Mouse (Mus musculus): ENCODE measurements around the gene Ank. TPM values are rescaled to one million over a fixed set of nuclear protein-coding genes. Genes with fewer than 3 reads are reported as not detected.
A peak's percentile ranks its signal among the peaks of the same experiment; 100 is the strongest.

Ank gene
- total RNA-seq, 2 experiments from 2014 or later: 107 to 112 TPM

- no peak for DNase-seq
- intact Hi-C loops (cut with DNase I): loop anchor here (5.0 kb wide), 1 partner anchor 82 kb away; no protein-coding TSS in a partner anchor
These were observed 97.9 kb downstream of the Ank start for GRCm38 (mm10) chr15:27564106-27565100.

GRCm38 (mm10) chr15:27565626-27566185 is 99.2 kb downstream of the Ank start:
- intact Hi-C loops (cut with DNase I): no loop called here
- no peak for DNase-seq

GRCm38 (mm10) chr15:27567356-27567755 is 100.9 kb downstream of the Ank start:
- no peak for DNase-seq
- intact Hi-C loops (cut with DNase I): no loop called here

- intact Hi-C loops (cut with DNase I): no loop called here
- no peak for DNase-seq
These were observed 101.9 kb downstream of the Ank start for GRCm38 (mm10) chr15:27568371-27568770.

- DNase-seq: no peak
- intact Hi-C loops (cut with DNase I): loop anchor here (5.0 kb wide), 1 partner anchor 103 kb away; the partner anchor contains the start of gene Ank
These were observed 103.4 kb downstream of the Ank start for GRCm38 (mm10) chr15:27569924-27570323.

- DNase-seq: no peak
- intact Hi-C loops (cut with DNase I): loop anchor here (5.0 kb wide), 1 partner anchor 103 kb away; the partner anchor contains the start of gene Ank
These were observed 103.9 kb downstream of the Ank start for GRCm38 (mm10) chr15:27570385-27570784.

GRCm38 (mm10) chr15:27571179-27571578 is 104.7 kb downstream of the Ank start:
- DNase-seq: no peak
- intact Hi-C loops (cut with DNase I): loop anchor here (5.0 kb wide), 1 partner anchor 104 kb away; the partner anchor contains the start of gene Ank

- intact Hi-C loops (cut with DNase I): loop anchor here (5.0 kb wide), 2 partner anchors 93 to 108 kb away; partner anchors contain the start of gene Ank
- no peak for DNase-seq
These were observed 108.7 kb downstream of the Ank start for GRCm38 (mm10) chr15:27574992-27575781.

- intact Hi-C loops (cut with DNase I): loop anchor here (5.0 kb wide), 1 partner anchor 94 kb away; no protein-coding TSS in a partner anchor
- no peak for DNase-seq
These were observed 109.5 kb downstream of the Ank start for GRCm38 (mm10) chr15:27575932-27576331.

- intact Hi-C loops (cut with DNase I): loop anchor here (5.0 kb wide), 1 partner anchor 95 kb away; no protein-coding TSS in a partner anchor
These were observed 110.4 kb downstream of the Ank start for GRCm38 (mm10) chr15:27576886-27577285.

GRCm38 (mm10) chr15:27577915-27578780 is 111.7 kb downstream of the Ank start:
- intact Hi-C loops (cut with DNase I): loop anchor here (5.0 kb wide), 1 partner anchor 96 kb away; no protein-coding TSS in a partner anchor
- no peak for DNase-seq

More at GRCm38 (mm10) chr15:27576886-27577285, 110.4 kb downstream of the Ank start:
- DNase-seq: no peak

GRCm38 (mm10) chr15:27578918-27579317 is 112.4 kb downstream of the Ank start:
- no peak for DNase-seq

GRCm38 (mm10) chr15:27579853-27580252 is 113.4 kb downstream of the Ank start:
- no peak for DNase-seq
- intact Hi-C loops (cut with DNase I): loop anchor here (5.0 kb wide), 1 partner anchor 98 kb away; no protein-coding TSS in a partner anchor

More at GRCm38 (mm10) chr15:27578918-27579317, 112.4 kb downstream of the Ank start:
- intact Hi-C loops (cut with DNase I): loop anchor here (5.0 kb wide), 1 partner anchor 97 kb away; no protein-coding TSS in a partner anchor

GRCm38 (mm10) chr15:27580771-27581170 is 114.3 kb downstream of the Ank start:
- intact Hi-C loops (cut with DNase I): no loop called here

GRCm38 (mm10) chr15:27581640-27582039 is 115.2 kb downstream of the Ank start:
- intact Hi-C loops (cut with DNase I): loop anchor here (2.0 kb wide), 1 partner anchor 255 kb away; no protein-coding TSS in a partner anchor

More at GRCm38 (mm10) chr15:27580771-27581170, 114.3 kb downstream of the Ank start:
- no peak for DNase-seq

GRCm38 (mm10) chr15:27582428-27582827 is 116.0 kb downstream of the Ank start:
- intact Hi-C loops (cut with DNase I): loop anchor here (2.0 kb wide), 1 partner anchor 256 kb away; no protein-coding TSS in a partner anchor
- no peak for DNase-seq

More at GRCm38 (mm10) chr15:27581640-27582039, 115.2 kb downstream of the Ank start:
- no peak for DNase-seq

GRCm38 (mm10) chr15:27583042-27583441 is 116.6 kb downstream of the Ank start:
- intact Hi-C loops (cut with DNase I): loop anchor here (2.0 kb wide), 1 partner anchor 256 kb away; no protein-coding TSS in a partner anchor
- DNase-seq: peak in 1 of 2 experiments; percentile 67

- intact Hi-C loops (cut with DNase I): loop anchor here (2.0 kb wide), 1 partner anchor 257 kb away; no protein-coding TSS in a partner anchor
- no peak for DNase-seq
These were observed 117.1 kb downstream of the Ank start for GRCm38 (mm10) chr15:27583620-27584019.
